Mouse (Mus musculus) kidney, adult 9 months (tissue): ENCODE measurements around the gene Btbd35f30.
"Not testable (repeated sequence)": the region's sequence is repeated elsewhere in the genome, so short reads cannot be mapped to it uniquely, and the experiment has no call there.

Experiments used
- DNase-seq: peaks from one replicate; pipeline ENCODE4 v3.0.0; 2022

Gene Btbd35f30

GRCm38 (mm10) chrX:32894325-32894724 lies at the start of gene Btbd35f30:
Btbd35f30 (plus strand) TSS chrX:32894625.
- DNase-seq: not testable (repeated sequence)

DNA sequence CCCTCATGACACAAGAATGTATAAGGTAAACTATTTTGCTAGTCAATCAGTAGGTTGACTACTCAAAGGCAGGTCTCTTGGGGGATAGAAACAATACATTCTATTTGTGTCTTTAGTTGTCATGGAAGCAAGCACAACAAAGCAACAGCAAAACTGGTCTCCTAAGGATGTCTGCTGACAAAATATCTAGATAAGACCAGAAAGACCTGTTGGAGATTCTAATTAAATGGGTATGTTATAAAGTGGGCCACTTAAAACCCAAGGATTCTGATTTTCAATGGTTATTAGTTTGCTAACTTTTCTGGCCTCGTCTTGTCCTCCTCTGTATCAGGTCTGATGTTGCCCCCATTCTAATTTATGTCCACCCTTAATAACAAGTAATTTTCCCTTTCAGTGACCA lies 47.0 kb downstream of the Btbd35f30 start, which contains the start of gene Gm21789:
Gene Gm21789 (plus strand): TSS at position 301 of the 400 bp plus-strand sequence.
- not testable (repeated sequence) for DNase-seq
